Mouse (Mus musculus) forebrain, embryonic 16.5 days (tissue): ENCODE results near the gene Myt1l. TPM values are rescaled to one million over a fixed set of nuclear protein-coding genes. Genes with fewer than 3 reads are reported as not detected.

ENCODE experiments used
- ATAC-seq: fragments of 200-750 bp; cut with Nextera tagmentation; 2 replicates; pipeline ENCODE4 v1.8.0; 2017; ENCODE audit warnings: mild to moderate bottlenecking, moderate library complexity
- H3K27ac ChIP-seq: fragments of 300-500 bp; sonication (generic); 2 replicates; pipeline ENCODE4 v1.5.1; 2014; ENCODE audit warnings: low read length, control low read depth
- H3K27me3 ChIP-seq: fragments of 300-500 bp; sonication (generic); replicated peaks from 2 replicates; pipeline ENCODE4 v1.6.1; 2014; ENCODE audit warnings: low read length; ENCODE audit not compliant: control insufficient read depth, insufficient read depth
- H3K36me3 ChIP-seq: fragments of 300-500 bp; sonication (generic); 2 replicates; pipeline ENCODE4 v1.6.1; 2014; ENCODE audit not compliant: control insufficient read depth, insufficient read depth
- H3K4me1 ChIP-seq: fragments of 300-500 bp; sonication (generic); replicated peaks from 2 replicates; pipeline ENCODE4 v1.6.1; 2014; ENCODE audit warnings: low read length; ENCODE audit not compliant: control insufficient read depth, insufficient read depth
- H3K4me2 ChIP-seq: fragments of 300-500 bp; sonication (generic); 2 replicates; pipeline ENCODE4 v1.6.1; 2014; ENCODE audit warnings: mild to moderate bottlenecking, low read length, control low read depth
- H3K4me3 ChIP-seq: fragments of 300-500 bp; sonication (generic); replicated peaks from 2 replicates; pipeline ENCODE4 v1.5.1; 2014; ENCODE audit warnings: mild to moderate bottlenecking, low read length, control low read depth
- H3K9ac ChIP-seq: fragments of 300-500 bp; sonication (generic); replicated peaks from 2 replicates; pipeline ENCODE4 v1.6.1; 2014; ENCODE audit warnings: low read depth, low read length, control low read depth
- H3K9me3 ChIP-seq: fragments of 300-500 bp; sonication (generic); 2 replicates; pipeline ENCODE4 v1.6.1; 2016; ENCODE audit warnings: low read length; ENCODE audit not compliant: control insufficient read depth
- WGBS: fragments of 180-500 bp; shearing (Covaris S2); extraction: QIAGEN DNeasy Blood & Tissue Kit; methylation state at CpG from one replicate; pipeline ENCODE4 v1.1.7; 2014; 5-methylcytosine and 5-hydroxymethylcytosine counted together
- polyA plus RNA-seq: library from polyadenylated mRNA; unstranded; fragments of >200 nt; fragmentation: Nextera tagmentation; extraction: Ambion mirVana; gene quantifications from 2 replicates; pipeline ENCODE4 v1.2.1, GENCODE M21; 2015

The Myt1l gene
- polyA plus RNA-seq, 1 experiment from 2014 or later = 316 TPM

GRCm38 (mm10) chr12:29698541-29698940 is 170.4 kb downstream of the Myt1l start:
- Histone ChIP-seq H3K36me3 (no peaks in the 10 kb centered on the region), H3K4me1 (peaks cover 80% of the 10 kb centered on the region), H3K27me3 (no peaks in the 10 kb centered on the region), H3K9ac (no peak overlapping the region), H3K4me2 (no peak overlapping the region; the same call in 1 of the 2 replicates), H3K4me3 (no peak overlapping the region), H3K9me3 (no peaks in the 10 kb centered on the region), H3K27ac (peak overlapping the region; percentile 93)
- WGBS = 4% methylated on average over 3 of the region's 3 CpGs
- peak; percentile 2; the same call in 1 of the 2 replicates for ATAC-seq

- Histone ChIP-seq H3K4me3 (no peak overlapping the region), H3K27ac (peak overlapping the region; percentile 93), H3K4me2 (peak overlapping the region; percentile 42), H3K4me1 (peaks cover 81% of the 10 kb centered on the region), H3K27me3 (no peaks in the 10 kb centered on the region), H3K36me3 (no peaks in the 10 kb centered on the region), H3K9ac (peak overlapping the region; percentile 43; the same call in 1 of the 2 replicates), H3K9me3 (no peaks in the 10 kb centered on the region)
- WGBS = 4% methylated on average over 10 of the region's 10 CpGs
- ATAC-seq = peak; percentile 65
Measured at GRCm38 (mm10) chr12:29698976-29699375, 170.8 kb downstream of the Myt1l start.

DNA sequence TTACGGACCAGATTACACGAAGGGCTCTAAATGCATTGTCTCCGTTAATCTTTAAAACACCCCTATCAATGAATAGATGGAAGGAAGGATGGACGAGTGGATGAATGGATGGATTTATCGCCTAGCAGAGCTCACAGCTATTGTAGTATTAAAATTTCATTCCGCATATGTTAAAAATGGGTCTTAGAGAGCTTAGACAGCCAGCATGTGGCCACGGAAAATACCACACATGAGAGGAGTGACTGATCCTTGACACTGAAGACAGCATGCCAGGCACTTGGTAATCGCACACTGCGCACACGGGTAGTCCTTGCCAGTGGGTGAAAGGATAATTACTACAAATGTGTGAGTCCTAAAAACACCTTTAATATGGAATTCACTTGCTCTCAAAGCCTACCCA is 171.2 kb downstream of the Myt1l start:
- peak overlapping the region; percentile 93 for H3K27ac ChIP-seq
- peak overlapping the region; percentile 43; the same call in 1 of the 2 replicates for H3K9ac ChIP-seq
- peak overlapping the region; percentile 42 for H3K4me2 ChIP-seq
- no peaks in the 10 kb centered on the region for H3K9me3 ChIP-seq
- no peaks in the 10 kb centered on the region for H3K36me3 ChIP-seq
- H3K4me3 ChIP-seq = no peak overlapping the region
- H3K27me3 ChIP-seq = no peaks in the 10 kb centered on the region
- 0 out of 2 replicates have a peak, but pooled peaks have one; percentile 19 for ATAC-seq
- H3K4me1 ChIP-seq = peaks cover 76% of the 10 kb centered on the region
- WGBS = 8% methylated on average over 10 of the region's 10 CpGs

DNA sequence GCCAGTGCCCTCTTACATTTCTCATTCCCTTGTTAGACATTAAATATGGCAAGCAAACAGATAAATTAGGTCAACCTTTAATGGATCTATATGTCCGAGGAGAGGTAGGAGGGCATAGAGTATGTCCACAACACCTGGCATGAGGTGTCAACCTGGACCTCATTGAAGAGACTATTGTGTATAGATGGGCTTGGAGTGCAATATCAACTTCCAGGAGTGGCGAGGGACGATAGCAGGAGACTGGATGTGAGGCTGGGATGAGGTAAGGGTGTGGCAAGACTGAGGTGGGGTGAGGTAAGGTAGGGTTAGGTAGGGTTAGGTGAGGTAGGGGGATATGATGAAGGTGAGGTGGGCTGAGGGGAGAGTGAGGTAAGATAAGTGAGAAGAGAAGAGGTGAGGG is 171.8 kb downstream of the Myt1l start:
- H3K9me3 ChIP-seq = no peaks in the 10 kb centered on the region
- H3K4me1 ChIP-seq = peaks cover 70% of the 10 kb centered on the region
- no peak for ATAC-seq
- no peak overlapping the region; the same call in 1 of the 2 replicates for H3K9ac ChIP-seq
- 92% methylated on average over 3 of the region's 3 CpGs for WGBS
- no peaks in the 10 kb centered on the region for H3K27me3 ChIP-seq
- H3K4me2 ChIP-seq = no peak overlapping the region
- H3K4me3 ChIP-seq = no peak overlapping the region
- H3K36me3 ChIP-seq = no peaks in the 10 kb centered on the region
- peak overlapping the region; percentile 93 for H3K27ac ChIP-seq

GRCm38 (mm10) chr12:29701076-29701475 is 172.9 kb downstream of the Myt1l start:
- no peak overlapping the region for H3K4me2 ChIP-seq
- H3K9ac ChIP-seq = no peak overlapping the region
- H3K4me1 ChIP-seq = peaks cover 61% of the 10 kb centered on the region
- no peak for ATAC-seq
- no peak overlapping the region for H3K4me3 ChIP-seq
- no peaks in the 10 kb centered on the region for H3K27me3 ChIP-seq
- H3K27ac ChIP-seq = peak overlapping the region; percentile 65
- no peaks in the 10 kb centered on the region for H3K36me3 ChIP-seq
- 49% methylated on average over 4 of the region's 4 CpGs for WGBS
- H3K9me3 ChIP-seq = no peaks in the 10 kb centered on the region

DNA sequence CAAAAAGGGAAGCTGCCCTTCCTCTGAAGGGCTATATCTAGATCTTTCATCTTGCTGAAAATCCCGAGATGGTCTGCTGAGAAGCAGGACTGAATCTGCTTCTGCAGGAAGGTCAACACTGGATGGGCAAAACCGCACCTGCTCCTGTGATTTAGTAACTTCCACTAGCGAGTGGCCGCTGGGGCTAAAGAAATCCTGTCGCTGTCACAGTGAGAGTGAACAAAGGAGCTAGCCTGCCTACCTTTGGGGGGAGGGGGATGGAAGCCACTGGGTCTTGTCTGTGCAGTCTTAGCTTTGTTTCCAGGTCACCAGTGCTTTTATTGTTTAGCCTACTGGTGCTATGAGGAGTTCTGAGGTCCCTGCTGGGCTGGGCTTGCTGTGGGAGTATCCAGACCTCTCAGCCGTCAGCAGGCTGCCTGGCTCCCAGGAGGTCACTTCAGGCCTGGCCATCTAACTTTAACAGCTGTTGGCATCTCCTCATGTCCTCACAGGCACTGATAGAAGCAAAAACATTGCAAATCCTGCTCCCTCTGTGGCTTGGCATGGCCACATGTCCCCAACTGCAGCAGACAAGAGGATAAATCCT is 173.6 kb downstream of the Myt1l start:
- Histone ChIP-seq H3K4me3 (no peak overlapping the region), H3K4me1 (peaks cover 58% of the 10 kb centered on the region), H3K36me3 (no peaks in the 10 kb centered on the region), H3K4me2 (no peak overlapping the region), H3K9me3 (no peaks in the 10 kb centered on the region), H3K27ac (peak overlapping the region; percentile 65), H3K9ac (0 out of 2 replicates have a peak overlapping the region, but pooled peaks have one; percentile 7), H3K27me3 (no peaks in the 10 kb centered on the region)
- 17% methylated on average over 6 of the region's 6 CpGs for WGBS
- ATAC-seq = no peak

GRCm38 (mm10) chr12:29702626-29703025 is 174.4 kb downstream of the Myt1l start:
- 3% methylated on average over 4 of the region's 4 CpGs for WGBS
- ATAC-seq = no peak
- Histone ChIP-seq H3K4me3 (no peak overlapping the region), H3K27me3 (no peaks in the 10 kb centered on the region), H3K36me3 (no peaks in the 10 kb centered on the region), H3K4me1 (peaks cover 53% of the 10 kb centered on the region), H3K4me2 (no peak overlapping the region), H3K9ac (peak overlapping the region; percentile 25; the same call in 1 of the 2 replicates), H3K9me3 (no peaks in the 10 kb centered on the region), H3K27ac (peak overlapping the region; percentile 65)

- peak overlapping the region; percentile 65 for H3K27ac ChIP-seq
- no peak overlapping the region; the same call in 1 of the 2 replicates for H3K9ac ChIP-seq
- no peak overlapping the region for H3K4me3 ChIP-seq
- no peaks in the 10 kb centered on the region for H3K27me3 ChIP-seq
- no peak for ATAC-seq
- no peaks in the 10 kb centered on the region for H3K9me3 ChIP-seq
- 65% methylated on average over 8 of the region's 8 CpGs for WGBS
- peaks cover 44% of the 10 kb centered on the region for H3K4me1 ChIP-seq
- no peaks in the 10 kb centered on the region for H3K36me3 ChIP-seq
- no peak overlapping the region for H3K4me2 ChIP-seq
Measured at GRCm38 (mm10) chr12:29703541-29703940, 175.4 kb downstream of the Myt1l start.

DNA sequence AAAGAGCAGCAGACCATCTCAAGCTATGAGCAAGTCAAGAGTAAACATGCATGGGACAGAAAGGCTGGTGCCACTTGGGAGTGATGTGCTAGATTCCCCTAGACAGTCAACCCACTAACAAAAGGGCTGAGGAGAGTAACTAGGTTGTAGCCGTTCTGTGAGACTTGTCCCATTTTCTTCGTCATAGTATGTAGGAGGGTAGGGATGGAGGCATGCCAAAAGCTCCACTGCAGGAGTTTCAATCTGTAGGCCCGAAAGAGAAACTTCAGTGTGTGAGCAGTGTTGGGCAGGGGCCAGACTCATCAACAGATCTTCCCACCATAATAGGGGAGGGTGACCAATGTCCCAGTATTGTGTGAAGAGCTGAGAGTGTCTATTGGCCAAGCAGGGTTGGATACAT is 178.9 kb downstream of the Myt1l start:
- no peak overlapping the region for H3K4me3 ChIP-seq

More for the DNA sequence above, 178.9 kb downstream of the Myt1l start:
- no peak overlapping the region for H3K27ac ChIP-seq
- 62% methylated on average over 3 of the region's 3 CpGs for WGBS
- peaks cover 17% of the 10 kb centered on the region for H3K4me1 ChIP-seq
- H3K36me3 ChIP-seq = no peaks in the 10 kb centered on the region
- no peak overlapping the region for H3K4me2 ChIP-seq
- no peaks in the 10 kb centered on the region for H3K27me3 ChIP-seq
- no peak for ATAC-seq
- no peak overlapping the region for H3K9ac ChIP-seq
- H3K9me3 ChIP-seq = no peaks in the 10 kb centered on the region
